Mouse (Mus musculus) heart, postnatal 0 days (tissue): ENCODE results near the gene 2210017I01Rik. TPM values are rescaled to one million over a fixed set of nuclear protein-coding genes. Genes with fewer than 3 reads are reported as not detected.

ENCODE experiments used
- ATAC-seq: fragments of 200-750 bp; cut with Nextera tagmentation; 2 replicates; pipeline ENCODE4 v1.8.0; 2017; ENCODE audit warnings: low read depth, moderate number of reproducible peaks, moderate library complexity; ENCODE audit not compliant: insufficient read depth
- DNase-seq: peaks from one replicate; pipeline ENCODE4 v3.0.0-alpha.2; 2016; ENCODE audit warnings: low spot score
- H3K27ac ChIP-seq: fragments of 300-500 bp; sonication (generic); 2 replicates; pipeline ENCODE4 v1.5.1; 2014; ENCODE audit warnings: low read depth, mild to moderate bottlenecking
- H3K27me3 ChIP-seq: fragments of 300-500 bp; sonication (generic); 2 replicates; pipeline ENCODE4 v1.6.1; 2014; ENCODE audit warnings: low read length, mixed read lengths; ENCODE audit not compliant: control insufficient read depth, insufficient read depth
- H3K36me3 ChIP-seq: fragments of 300-500 bp; sonication (generic); replicated peaks from 2 replicates; pipeline ENCODE4 v1.6.1; 2014; ENCODE audit warnings: low read length, mixed read lengths; ENCODE audit not compliant: control insufficient read depth, insufficient read depth
- H3K4me1 ChIP-seq: fragments of 300-500 bp; sonication (generic); 2 replicates; pipeline ENCODE4 v1.6.1; 2014; ENCODE audit warnings: antibody characterized with exemption; ENCODE audit not compliant: control insufficient read depth, insufficient read depth
- H3K4me2 ChIP-seq: fragments of 300-500 bp; sonication (generic); 2 replicates; pipeline ENCODE4 v1.6.1; 2014; ENCODE audit warnings: low read depth, mild to moderate bottlenecking, low read length, moderate library complexity
- H3K4me3 ChIP-seq: fragments of 300-500 bp; sonication (generic); 2 replicates; pipeline ENCODE4 v1.5.1; 2014; ENCODE audit warnings: low read depth, low read length
- H3K9ac ChIP-seq: fragments of 300-500 bp; sonication (generic); replicated peaks from 2 replicates; pipeline ENCODE4 v1.6.1; 2014; ENCODE audit warnings: low read depth, low read length, mixed read lengths
- H3K9me3 ChIP-seq: fragments of 300-500 bp; sonication (generic); replicated peaks from 2 replicates; pipeline ENCODE4 v1.6.1; 2016; ENCODE audit warnings: low read length; ENCODE audit not compliant: control insufficient read depth
- CTCF ChIP-seq: IDR thresholded peaks from 2 replicates; pipeline ENCODE4 v1.5.1; 2016; ENCODE audit warnings: antibody characterized with exemption, control low read depth, low read depth
- EP300 ChIP-seq: IDR thresholded peaks from 2 replicates; pipeline ENCODE4 v1.6.1; 2016; ENCODE audit warnings: antibody characterized with exemption, low read depth
- WGBS: fragments of 180-500 bp; shearing (Covaris S2); extraction: QIAGEN DNeasy Blood & Tissue Kit; methylation state at CpG from one replicate; pipeline ENCODE4 v1.1.7; 2014; 5-methylcytosine and 5-hydroxymethylcytosine counted together
- polyA plus RNA-seq: library from polyadenylated mRNA; unstranded; fragments of >200 nt; fragmentation: Nextera tagmentation; extraction: Ambion mirVana; gene quantifications from 2 replicates; pipeline ENCODE4 v1.2.1, GENCODE M21; 2015
- total RNA-seq: library from RNA; depleted of rRNA; stranded (reverse); fragments of >200 nt; gene quantifications from 2 replicates; pipeline ENCODE4 v1.2.3, GENCODE M21; 2014; ENCODE audit warnings: low replicate concordance; rRNA removed

Gene 2210017I01Rik
- total RNA-seq (not detected in 2 replicates), polyA plus RNA-seq (not detected in 2 replicates)

DNA sequence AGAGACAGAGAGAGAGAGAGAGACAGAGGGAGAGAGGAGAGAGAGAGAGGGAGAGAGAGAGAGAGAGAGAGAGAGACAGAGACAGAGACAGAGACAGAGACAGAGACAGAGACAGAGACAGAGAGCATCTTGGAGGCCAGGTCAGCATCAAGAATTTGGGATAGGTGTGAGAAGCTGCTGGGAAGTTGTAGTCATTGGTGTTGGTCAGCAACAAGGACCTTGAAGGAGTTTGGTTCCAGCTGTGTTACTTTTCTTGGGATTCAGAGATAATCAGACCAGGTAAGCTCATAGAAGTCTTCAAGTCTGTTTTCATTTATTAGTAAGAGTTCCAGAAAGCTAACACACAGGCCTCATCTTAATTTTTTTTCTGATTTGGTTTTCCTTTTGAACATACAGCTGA, at the start of gene 2210017I01Rik:
2210017I01Rik (minus strand) TSS at position 101 of the 400 bp plus-strand sequence.
- no peak for ATAC-seq
- Histone ChIP-seq H3K9me3 (no peaks in the 10 kb centered on the region), H3K9ac (no peak within 1 kb of the TSS), H3K27ac (no peak within 1 kb of the TSS), H3K4me1 (no peaks in the 10 kb centered on the region), H3K36me3 (no peaks in the 10 kb centered on the region), H3K4me3 (no peak within 1 kb of the TSS), H3K27me3 (no peaks in the 10 kb centered on the region), H3K4me2 (no peak within 1 kb of the TSS)
- TF ChIP-seq EP300 (no peak), CTCF (no peak)
- DNase-seq: no peak

DNA sequence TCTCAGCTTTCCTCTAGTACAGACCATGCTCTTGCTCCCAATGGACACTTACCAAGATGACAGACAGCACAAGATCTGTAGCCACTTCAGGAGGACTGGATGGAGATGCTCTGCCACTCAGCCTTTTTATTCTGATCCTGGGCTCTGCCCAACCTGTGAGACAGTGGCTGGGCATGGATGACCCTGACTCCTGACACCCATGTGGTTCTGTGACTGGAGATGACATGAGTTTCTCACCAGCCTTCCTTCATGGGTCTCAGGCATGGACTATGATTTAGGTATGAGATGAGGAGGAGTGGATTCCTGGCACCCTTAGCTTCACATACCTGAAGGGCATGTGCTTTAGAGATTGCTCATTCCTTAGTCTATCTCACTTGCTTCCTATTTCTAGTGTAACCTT, 49.5 kb upstream of the 2210017I01Rik start, which contains the start of gene Lce1b:
Lce1b (minus strand) TSS at position 101 of the 400 bp plus-strand sequence.
- H3K27ac ChIP-seq: no peak within 1 kb of the TSS
- no peak within 1 kb of the TSS for H3K4me3 ChIP-seq
- DNase-seq (no peak), ATAC-seq (no peak)
- no peak within 1 kb of the TSS for H3K4me2 ChIP-seq
- no peaks in the 10 kb centered on the region for H3K9me3 ChIP-seq
- H3K4me1 ChIP-seq: no peaks in the 10 kb centered on the region
- H3K27me3 ChIP-seq: no peaks in the 10 kb centered on the region
- no peak within 1 kb of the TSS for H3K9ac ChIP-seq
- no peaks in the 10 kb centered on the region for H3K36me3 ChIP-seq
- TF ChIP-seq EP300 (no peak), CTCF (no peak)

DNA sequence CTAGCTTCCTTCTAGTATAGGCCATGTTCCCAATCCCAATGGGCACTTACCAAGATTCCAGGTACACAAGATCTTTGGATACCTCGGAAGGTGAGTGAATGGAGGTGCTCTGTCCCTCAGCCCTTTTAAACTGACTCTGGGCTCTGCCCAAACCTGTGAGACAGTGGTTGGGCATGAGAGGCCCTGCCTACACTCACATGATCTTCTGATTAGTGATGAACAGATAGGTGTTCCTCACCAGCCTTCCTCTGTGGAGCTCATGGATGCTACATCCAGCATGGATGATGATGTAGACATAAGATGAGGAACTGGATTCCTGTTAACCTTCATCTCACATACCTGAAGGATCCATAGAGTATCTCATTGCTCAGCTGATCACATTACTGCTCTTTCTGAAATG, 40.9 kb upstream of the 2210017I01Rik start, which contains the start of gene Lce1a1:
Lce1a1 (minus strand) TSS at position 101 of the 400 bp plus-strand sequence.
- H3K4me1 ChIP-seq: no peaks in the 10 kb centered on the region
- no peak within 1 kb of the TSS for H3K9ac ChIP-seq
- TF ChIP-seq EP300 (no peak), CTCF (no peak)
- ATAC-seq (no peak), DNase-seq (no peak)
- H3K4me2 ChIP-seq: no peak within 1 kb of the TSS
- 88% methylated on average over 1 of the region's 1 CpGs for WGBS
- H3K27ac ChIP-seq: no peak within 1 kb of the TSS
- no peaks in the 10 kb centered on the region for H3K36me3 ChIP-seq
- H3K27me3 ChIP-seq: no peaks in the 10 kb centered on the region
- no peaks in the 10 kb centered on the region for H3K9me3 ChIP-seq
- no peak within 1 kb of the TSS for H3K4me3 ChIP-seq

DNA sequence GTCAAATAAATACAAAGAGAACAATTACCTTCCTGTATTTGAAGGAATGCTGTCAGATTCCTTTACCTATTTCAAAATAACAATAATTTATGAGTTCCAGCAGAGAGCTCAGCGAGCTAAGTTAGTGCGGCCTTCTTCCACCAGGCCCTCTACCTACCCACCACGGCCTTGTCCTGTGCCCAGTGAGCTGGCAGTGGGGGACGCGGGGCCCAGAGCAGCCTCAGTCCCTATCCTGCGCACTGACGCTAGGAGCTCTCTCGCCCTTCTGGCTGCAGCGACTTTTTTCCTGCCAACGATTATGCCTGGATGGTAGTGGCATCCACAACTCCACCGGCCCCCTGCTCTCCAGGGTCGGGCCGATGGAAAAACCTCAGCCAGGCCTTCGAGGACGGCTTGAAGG, 32.6 kb upstream of the 2210017I01Rik start:
- no peaks in the 10 kb centered on the region for H3K27me3 ChIP-seq
- no peaks in the 10 kb centered on the region for H3K9me3 ChIP-seq
- no peak overlapping the region for H3K9ac ChIP-seq
- H3K4me1 ChIP-seq: no peaks in the 10 kb centered on the region
- DNase-seq (no peak), ATAC-seq (no peak)
- no peak overlapping the region for H3K27ac ChIP-seq
- H3K4me2 ChIP-seq: no peak overlapping the region
- no peak for TF ChIP-seq CTCF
- no peak for TF ChIP-seq EP300
- H3K4me3 ChIP-seq: no peak overlapping the region
- H3K36me3 ChIP-seq: no peaks in the 10 kb centered on the region
- WGBS: 88% methylated on average over 15 of the region's 15 CpGs

DNA sequence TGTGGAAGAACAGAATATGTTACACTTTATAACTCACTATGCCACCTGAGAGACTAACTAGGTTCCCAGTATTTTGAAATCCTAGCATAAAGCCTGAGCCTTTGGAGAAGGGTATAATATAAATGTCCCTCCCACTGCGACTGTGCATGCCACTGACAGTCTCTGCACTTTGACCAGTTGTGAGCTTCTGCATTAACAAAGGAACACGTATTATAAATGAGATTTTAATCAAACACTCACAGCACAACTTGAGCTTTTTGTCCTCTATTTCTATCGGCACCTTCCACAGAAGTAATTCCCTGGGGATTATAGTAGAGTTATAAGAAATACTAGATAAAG, 31.3 kb upstream of the 2210017I01Rik start:
- no peak overlapping the region for H3K27ac ChIP-seq
- no peak for TF ChIP-seq CTCF
- no peak for TF ChIP-seq EP300
- ATAC-seq: no peak
- no peaks in the 10 kb centered on the region for H3K36me3 ChIP-seq
- H3K4me1 ChIP-seq: no peaks in the 10 kb centered on the region
- H3K9ac ChIP-seq: no peak overlapping the region
- 79% methylated on average over 3 of the region's 3 CpGs for WGBS
- no peak for DNase-seq
- no peak overlapping the region for H3K4me3 ChIP-seq
- H3K27me3 ChIP-seq: no peaks in the 10 kb centered on the region
- H3K9me3 ChIP-seq: no peaks in the 10 kb centered on the region
- H3K4me2 ChIP-seq: no peak overlapping the region
